Mouse (Mus musculus) fibroblast of lung, adult 2 months (primary cell): Measurements from ENCODE around the gene Gm7347.
"Not testable (repeated sequence)": the region's sequence is repeated elsewhere in the genome, so short reads cannot be mapped to it uniquely, and the experiment has no call there.

Source experiments
- DNase-seq: peaks from one replicate; pipeline ENCODE4 v3.0.0-alpha.2; 2011; ENCODE audit warnings: low read depth

Gm7347 gene

DNA sequence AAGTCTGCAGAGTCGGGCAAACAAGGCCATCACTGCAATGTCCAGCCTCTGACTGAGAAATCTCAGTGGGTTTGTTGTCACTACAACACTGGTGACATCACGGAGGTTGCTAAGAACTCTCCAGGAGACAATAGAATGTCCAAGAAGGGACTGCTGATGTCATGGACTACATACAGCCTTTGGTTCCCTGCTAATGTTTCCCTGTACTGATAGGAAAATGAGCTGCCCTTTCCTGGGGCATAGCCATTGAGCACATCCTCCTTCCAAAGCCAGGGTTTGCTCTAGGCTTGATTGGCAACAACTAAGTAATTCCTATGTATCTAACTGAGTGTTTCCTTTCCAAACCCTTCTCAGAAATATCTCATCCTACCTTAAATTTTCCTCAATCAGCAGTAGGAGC lies at the start of gene Gm7347:
Gene Gm7347, minus strand, starts transcription at position 101 of the 400 bp plus-strand sequence.
- DNase-seq = not testable (repeated sequence)

DNA sequence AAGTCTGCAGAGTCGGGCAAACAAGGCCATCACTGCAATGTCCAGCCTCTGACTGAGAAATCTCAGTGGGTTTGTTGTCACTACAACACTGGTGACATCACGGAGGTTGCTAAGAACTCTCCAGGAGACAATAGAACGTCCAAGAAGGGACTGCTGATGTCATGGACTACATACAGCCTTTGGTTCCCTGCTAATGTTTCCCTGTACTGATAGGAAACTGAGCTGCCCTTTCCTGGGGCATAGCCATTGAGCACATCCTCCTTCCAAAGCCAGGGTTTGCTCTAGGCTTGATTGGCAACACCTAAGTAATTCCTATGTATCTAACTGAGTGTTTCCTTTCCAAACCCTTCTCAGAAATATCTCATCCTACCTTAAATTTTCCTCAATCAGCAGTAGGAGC lies 46.9 kb upstream of the Gm7347 start, which contains the start of gene 5031410I06Rik:
Gene 5031410I06Rik, minus strand, starts transcription at position 101 of the 400 bp plus-strand sequence.
- DNase-seq = not testable (repeated sequence)

DNA sequence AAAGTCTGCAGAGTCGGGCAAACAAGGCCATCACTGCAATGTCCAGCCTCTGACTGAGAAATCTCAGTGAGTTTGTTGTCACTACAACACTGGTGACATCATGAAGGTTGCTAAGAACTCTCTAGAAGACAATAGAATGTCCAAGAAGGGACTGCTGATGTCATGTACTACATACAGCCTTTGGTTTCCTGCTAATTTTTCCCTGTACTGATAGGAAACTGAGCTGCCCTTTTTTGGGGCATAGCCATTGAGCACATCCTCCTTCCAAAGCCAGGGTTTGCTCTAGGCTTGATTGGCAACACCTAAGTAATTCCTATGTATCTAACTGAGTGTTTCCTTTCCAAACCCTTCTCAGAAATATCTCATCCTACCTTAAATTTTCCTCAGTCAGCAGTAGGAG lies 30.8 kb upstream of the Gm7347 start, which contains the start of gene Gm10471:
Gene Gm10471, minus strand, starts transcription at position 101 of the 400 bp plus-strand sequence.
- DNase-seq = not testable (repeated sequence)

DNA sequence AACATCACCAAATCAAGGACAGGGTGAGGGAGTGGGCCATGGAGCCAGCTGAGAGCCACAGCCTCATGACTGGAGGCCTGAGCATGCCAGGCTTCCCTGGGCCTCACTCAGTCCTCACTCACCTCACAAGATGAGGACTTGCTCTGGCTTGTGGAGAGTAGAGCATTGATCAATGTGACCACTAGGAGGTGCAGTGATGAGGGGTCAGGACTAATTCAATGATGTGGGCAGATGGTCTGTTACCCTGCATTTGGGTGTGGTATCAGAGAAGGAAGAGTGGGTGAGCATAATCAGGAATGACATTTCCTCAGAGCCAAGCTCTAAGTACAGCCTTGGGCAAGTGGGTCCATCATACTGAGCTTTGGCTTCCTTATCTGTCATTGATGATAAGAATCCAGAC lies 20.6 kb upstream of the Gm7347 start:
- DNase-seq = not testable (repeated sequence)

GRCm38 (mm10) chr5:26070716-26071115 lies 12.3 kb upstream of the Gm7347 start:
- no peak for DNase-seq

- DNase-seq = not testable (repeated sequence)
These were observed 18.9 kb downstream of the Gm7347 start, which contains the start of gene Speer4a for GRCm38 (mm10) chr5:26039458-26039857. Gene Speer4a, minus strand, starts transcription at chr5:26039558.

DNA sequence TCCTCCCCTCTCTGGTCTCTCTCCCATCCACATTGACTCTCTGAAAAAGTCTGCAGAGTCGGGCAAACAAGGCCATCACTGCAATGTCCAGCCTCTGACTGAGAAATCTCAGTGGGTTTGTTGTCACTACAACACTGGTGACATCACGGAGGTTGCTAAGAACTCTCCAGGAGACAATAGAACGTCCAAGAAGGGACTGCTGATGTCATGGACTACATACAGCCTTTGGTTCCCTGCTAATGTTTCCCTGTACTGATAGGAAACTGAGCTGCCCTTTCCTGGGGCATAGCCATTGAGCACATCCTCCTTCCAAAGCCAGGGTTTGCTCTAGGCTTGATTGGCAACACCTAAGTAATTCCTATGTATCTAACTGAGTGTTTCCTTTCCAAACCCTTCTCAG lies 35.6 kb downstream of the Gm7347 start, which contains the start of gene Gm5862:
Gene Gm5862, minus strand, starts transcription at position 101 of the 400 bp plus-strand sequence.
- DNase-seq = not testable (repeated sequence)

GRCm38 (mm10) chr5:26007697-26008096 lies 50.7 kb downstream of the Gm7347 start:
- DNase-seq = not testable (repeated sequence)

- DNase-seq = not testable (repeated sequence)
These were observed 51.3 kb downstream of the Gm7347 start for GRCm38 (mm10) chr5:26006937-26007695.

DNA sequence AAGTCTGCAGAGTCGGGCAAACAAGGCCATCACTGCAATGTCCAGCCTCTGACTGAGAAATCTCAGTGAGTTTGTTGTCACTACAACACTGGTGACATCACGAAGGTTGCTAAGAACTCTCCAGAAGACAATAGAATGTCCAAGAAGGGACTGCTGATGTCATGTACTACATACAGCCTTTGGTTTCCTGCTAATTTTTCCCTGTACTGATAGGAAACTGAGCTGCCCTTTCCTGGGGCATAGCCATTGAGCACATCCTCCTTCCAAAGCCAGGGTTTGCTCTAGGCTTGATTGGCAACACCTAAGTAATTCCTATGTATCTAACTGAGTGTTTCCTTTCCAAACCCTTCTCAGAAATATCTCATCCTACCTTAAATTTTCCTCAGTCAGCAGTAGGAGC lies 53.7 kb downstream of the Gm7347 start, which contains the start of gene Gm1979:
Gene Gm1979, minus strand, starts transcription at position 101 of the 400 bp plus-strand sequence.
- DNase-seq = not testable (repeated sequence)
